Mouse (Mus musculus) left cerebral cortex, adult 11 months (tissue): ENCODE measurements around the gene Adam12.

Source experiments
- DNase-seq: peaks from one replicate; pipeline ENCODE4 v3.0.0; 2022; ENCODE audit warnings: low spot score

The Adam12 gene

DNA sequence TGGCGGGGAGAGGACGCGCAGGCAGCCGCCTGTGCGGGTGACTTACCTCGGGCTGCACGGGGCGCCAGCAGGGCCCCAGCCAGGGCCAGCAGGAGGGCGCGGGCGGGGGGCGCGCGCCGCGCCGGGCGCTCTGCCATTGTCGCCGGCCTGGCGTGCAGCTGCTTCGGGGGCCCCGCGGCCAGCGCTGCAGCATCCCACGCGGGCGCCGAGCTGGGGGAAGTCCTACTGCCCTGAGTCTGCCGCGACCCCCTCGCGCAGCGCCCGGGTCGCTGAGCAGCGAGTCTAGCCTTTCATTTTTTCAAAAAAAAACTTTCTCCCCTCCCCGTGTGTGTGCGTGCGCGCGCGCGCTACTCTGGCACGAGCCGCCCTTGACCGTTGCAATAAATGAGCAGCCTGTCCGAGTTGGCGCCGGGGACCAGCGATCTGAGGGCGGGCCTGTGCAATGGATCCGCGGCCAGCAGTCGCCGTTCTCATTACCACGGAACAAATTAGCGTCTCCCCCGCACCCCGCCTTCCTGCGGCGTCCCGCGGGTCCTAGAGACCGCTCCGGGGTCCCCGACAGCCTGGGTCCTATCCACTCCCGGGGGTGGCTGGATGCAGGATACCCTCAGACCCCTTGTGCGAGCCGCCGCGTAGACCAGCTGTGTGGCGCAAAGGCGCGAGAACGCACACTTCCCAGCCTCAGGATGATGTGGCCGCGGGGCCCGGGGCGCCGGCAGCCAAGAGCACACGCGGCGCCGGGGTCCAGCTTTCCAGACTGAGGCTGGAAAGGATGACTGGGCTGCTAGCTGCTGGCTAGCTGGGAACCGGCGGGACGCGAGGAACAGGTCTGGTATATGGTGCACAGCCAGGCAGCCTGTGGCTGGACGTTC is 7.0 kb downstream of the Adam12 start:
- DNase-seq: no peak

- DNase-seq: no peak
Observed at GRCm38 (mm10) chr7:134224421-134224740, 7.6 kb downstream of the Adam12 start.

DNA sequence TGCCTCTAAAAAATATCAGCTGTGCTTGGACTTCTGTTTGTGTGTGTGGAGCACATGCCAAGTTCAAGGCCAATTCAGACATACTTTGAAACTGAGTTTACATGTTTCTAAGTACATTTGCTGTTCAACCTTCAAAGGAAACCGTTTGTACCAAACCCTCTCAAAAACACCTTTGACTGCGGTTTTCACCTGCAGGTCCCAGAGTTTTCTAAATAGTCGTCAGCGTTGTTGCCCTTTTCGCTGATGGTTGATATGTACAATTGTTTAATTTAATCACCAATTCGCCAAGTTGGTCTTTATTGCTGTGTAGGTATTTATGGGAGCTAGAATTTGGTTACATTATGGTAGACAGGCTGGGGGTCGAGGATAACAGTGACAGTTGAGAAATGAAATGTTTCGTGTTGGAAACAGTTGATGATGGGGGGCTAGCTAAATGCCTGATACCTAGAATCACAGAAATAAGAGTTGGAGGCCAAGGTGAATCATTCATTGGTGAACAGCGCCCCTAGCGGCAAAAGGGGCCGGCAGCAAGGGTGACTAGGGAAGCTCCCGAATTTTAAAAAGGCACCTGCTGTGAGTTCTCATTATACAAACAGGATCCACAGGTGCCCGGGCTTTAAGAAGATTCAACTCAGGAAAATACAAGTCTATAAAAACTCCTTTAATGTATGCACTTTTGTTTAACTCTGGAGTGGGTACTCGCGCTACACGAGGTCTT is 8.3 kb downstream of the Adam12 start:
- DNase-seq: peak; percentile 53

GRCm38 (mm10) chr7:134207956-134208355 is 24.0 kb downstream of the Adam12 start:
- peak; percentile 34 for DNase-seq

- no peak for DNase-seq
Observed at GRCm38 (mm10) chr7:134193089-134193488, 38.9 kb downstream of the Adam12 start.

GRCm38 (mm10) chr7:134190101-134190500 is 41.8 kb downstream of the Adam12 start:
- DNase-seq: no peak

- no peak for DNase-seq
Observed at GRCm38 (mm10) chr7:134188565-134188964, 43.4 kb downstream of the Adam12 start.

DNA sequence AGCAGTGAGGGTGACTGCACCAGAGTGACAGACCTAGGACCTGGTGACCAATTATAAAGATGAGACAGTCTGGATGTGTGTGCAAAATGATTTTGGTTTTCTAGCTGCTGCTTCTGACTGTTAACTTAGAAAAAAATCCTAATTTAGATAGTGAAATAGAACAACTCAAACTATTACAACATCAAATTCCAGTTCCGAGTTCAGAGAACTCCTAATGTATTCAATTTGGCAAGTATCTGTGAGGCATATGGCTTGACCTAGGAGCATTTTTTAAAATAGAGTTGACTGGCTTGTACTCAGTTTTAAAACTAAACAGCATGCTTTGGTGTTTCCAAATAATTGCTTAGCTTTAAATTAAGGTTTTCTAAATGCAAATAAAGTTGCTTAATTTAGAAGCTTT is 44.0 kb downstream of the Adam12 start:
- no peak for DNase-seq

GRCm38 (mm10) chr7:134186497-134186896 is 45.4 kb downstream of the Adam12 start:
- no peak for DNase-seq

DNA sequence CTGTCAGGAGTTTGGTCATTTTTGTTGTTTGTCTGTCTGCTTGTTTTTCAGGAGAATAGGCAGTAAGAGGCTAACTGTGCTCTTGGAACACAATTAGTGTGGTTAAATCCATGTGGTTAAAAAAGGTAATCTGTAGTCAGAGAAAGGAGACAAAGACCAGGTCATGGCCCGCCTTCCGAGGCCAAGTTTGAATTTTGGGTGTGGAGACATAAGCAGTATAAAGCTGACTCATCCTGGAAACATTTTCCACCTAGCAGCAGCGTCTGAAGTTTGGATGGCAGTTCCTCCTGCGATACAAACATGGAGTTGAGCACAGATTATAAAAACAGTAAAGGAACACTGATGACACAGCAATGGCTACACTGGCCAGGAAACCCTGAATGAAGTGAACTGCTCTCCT is 46.2 kb downstream of the Adam12 start:
- no peak for DNase-seq

DNA sequence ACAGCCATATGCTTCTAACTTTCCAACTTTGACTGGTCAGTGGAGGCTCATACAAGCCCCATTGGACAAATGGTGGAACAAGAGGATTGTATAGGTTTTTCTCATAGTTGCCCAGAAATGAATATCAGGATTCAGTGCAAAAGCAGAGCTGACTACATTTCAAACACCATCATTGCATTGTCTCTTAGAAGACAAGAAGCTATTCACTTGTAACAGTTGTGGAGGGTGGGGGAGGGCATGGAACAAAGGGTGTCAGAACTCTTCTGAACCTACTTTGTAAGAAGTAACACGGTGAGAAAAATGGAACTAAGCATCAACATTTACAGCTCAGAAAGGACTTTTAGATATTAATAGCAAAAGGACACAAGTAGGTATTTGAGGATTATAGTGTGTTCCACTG is 50.2 kb downstream of the Adam12 start:
- DNase-seq: no peak

DNA sequence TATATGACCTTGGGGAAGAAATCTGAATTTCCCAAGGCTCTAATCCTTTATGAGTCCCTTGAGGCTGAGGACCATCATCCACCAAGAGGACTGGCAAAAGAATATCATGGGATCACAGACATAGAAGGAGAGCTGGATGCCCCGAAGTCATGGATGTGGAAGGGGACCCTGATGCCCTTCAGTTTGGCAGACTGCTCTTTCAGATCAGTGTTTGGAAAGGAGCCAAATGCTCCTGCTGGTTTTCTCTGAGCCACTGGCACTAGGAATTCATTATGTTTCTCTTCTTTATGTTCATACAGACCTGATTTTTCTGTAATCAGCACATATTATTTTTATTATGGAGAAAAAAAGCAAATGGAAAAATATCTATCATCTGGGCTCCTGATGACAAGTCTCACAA is 50.9 kb downstream of the Adam12 start:
- DNase-seq: no peak

DNA sequence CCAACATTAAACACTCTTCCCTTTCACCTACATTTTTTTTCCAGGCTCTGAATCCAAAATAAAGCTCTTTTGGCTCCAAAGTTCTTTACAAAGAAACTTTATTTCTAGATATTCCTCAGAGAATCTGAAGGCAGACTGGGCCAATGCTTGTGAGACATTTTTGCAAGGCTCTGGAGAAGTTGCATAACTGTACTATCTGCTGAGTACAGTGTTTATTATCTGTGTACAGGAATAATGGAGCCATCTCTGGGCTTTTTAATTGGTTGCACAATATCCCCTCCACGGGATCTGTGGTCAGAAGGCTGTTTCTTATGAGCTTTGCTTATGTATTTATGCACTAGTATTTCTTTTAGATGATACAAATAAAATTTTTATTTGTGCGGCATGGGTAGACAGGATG is 54.9 kb downstream of the Adam12 start:
- DNase-seq: no peak

DNA sequence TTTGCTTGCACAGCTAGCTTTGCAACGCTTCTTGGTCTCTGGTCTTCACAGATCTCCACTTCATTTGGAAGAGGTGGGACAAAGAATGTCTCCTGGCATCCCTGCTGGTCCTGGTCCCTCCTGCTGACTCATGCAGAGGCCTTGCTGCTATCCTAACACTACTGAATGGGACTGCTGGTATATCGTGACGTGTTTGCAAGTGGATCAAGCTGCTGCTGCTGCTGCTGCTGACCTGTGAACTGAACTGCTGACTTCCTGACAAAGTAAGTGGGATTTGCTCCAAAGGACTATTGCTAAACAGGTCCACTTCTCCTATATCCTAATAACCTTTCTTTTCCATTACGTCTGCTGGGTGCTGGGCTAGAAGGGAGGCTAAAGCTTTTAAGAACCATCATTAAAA is 56.7 kb downstream of the Adam12 start:
- no peak for DNase-seq

DNA sequence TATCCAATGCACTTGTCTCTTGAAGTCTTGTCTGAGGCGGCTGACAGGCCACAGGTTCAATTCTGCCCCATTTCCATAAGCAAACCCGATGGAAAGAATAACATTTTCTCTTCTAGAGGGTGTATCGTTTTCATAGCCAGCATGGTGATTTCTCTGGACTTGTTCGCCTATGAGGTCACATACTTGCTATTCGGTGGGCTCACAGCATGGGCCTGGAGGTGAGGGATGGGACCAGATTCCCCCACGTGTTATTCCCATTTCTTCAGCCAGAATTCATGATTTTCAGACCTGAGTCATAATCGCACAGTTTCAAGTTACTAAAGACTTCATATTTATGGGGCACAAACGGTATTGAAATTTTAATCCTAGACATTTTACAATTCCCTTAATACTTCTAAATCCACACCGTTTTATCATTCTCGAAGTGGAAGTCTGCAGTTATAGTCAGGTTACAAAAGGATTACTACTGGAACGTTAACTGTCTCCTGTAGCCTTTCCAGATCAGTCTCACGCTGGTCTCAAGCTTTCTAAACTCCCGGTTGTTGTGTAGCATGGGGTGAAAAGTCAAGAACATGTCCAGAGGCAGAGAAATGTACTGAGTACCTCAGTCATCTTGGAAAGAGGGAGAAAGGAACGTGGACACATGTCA is 58.4 kb downstream of the Adam12 start:
- no peak for DNase-seq

GRCm38 (mm10) chr7:134170180-134170910 is 61.6 kb downstream of the Adam12 start:
- no peak for DNase-seq

GRCm38 (mm10) chr7:134169780-134170179 is 62.2 kb downstream of the Adam12 start:
- no peak for DNase-seq

GRCm38 (mm10) chr7:134167586-134167985 is 64.4 kb downstream of the Adam12 start:
- DNase-seq: no peak

DNA sequence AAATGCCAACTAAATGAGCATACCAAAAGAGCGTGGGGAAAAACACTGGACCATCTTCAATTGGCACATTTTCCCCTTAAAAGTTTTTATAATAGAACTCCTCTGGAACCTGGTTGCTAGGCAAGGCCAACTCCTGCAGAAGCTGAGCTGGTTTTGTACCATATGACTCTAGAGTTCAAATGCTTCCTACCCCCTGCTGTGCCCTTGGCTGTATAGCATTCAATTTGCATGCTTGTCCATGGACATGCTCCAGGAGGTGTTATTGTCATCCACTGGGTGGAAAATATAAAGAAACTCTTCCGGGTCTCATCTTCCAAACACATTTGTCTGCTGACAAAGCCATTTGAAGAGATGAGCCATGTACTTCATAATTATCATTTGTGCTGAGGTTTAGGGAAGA is 68.2 kb downstream of the Adam12 start:
- no peak for DNase-seq

DNA sequence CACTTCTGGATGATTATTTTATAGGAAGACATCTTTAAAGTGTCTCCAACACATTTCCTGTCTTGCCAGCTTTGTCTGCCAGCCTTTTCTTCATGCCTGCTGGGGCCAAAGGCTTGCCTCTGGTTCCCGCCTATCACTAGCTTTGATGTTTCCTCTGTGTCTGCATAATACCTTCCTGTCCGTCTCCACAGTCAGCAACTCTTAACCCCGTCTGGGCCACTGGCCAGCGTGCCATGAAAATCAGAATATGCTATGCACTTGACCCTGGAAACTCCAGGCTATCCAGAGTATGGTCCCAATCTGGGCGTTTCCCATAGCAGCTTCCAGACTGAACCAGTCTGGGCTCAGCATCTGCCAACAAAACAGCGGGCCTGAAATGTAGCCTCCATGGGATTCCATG is 69.1 kb downstream of the Adam12 start:
- DNase-seq: no peak

DNA sequence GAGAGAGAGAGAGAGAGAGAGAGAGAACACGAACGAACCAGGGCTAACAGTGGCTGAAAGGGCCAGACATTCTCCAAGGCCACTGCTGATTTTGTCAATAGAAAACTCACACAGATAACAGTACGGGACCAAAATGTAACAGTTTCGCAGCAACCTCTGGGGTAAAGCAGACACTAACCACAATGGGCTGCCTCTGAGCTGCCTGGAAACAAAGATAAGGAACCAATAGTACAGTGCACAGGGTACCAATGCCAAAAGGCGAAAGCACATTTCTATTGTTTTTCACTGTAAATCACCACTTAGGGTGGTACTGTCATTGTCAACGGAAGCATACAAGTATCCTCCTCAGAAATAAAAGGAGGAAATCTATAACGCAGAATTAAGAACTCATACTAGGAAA is 72.3 kb downstream of the Adam12 start:
- DNase-seq: no peak

GRCm38 (mm10) chr7:134151330-134151729 is 80.6 kb downstream of the Adam12 start:
- no peak for DNase-seq
